Mouse (Mus musculus): ENCODE data around the gene Usp54.

DNA sequence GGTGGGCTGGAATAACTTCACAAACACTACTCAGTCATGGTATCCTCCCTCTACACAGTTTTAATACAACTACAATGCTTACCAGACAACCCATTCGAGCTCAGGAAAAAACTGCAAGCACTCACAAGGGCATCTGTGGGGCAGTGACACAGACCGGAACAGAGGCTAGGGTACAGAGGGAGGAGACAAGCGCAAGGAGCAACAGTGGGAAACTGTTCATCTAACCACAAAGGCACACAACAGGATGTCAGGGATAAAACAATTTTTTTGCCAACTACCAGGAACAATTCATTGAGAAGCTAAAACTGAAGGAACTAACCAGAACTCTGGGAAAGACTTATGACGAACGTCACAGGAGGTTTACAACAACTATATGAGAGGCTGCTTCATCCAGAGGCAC is 22.7 kb downstream of the Usp54 start:
- TF ChIP-seq TAL1 (IDR thresholded peaks at IDR 0.05; ENCODE audit: low read length) (no peak), GATA1 (IDR thresholded peaks at IDR 0.05; ENCODE audit: low read length) (no peak)
